Mouse (Mus musculus) cerebellum, adult 18-20 months (tissue): ENCODE measurements at regions not wholly inside any gene's neighbourhood (a gene's known extent, or its start where the extent isn't known, plus 50 kb on each side); places are given as distances from the start of the nearest gene placed in this dataset.
"Not testable (repeated sequence)": the region's sequence is repeated elsewhere in the genome, so short reads cannot be mapped to it uniquely, and the experiment has no call there.

ENCODE experiments used
- DNase-seq, 2 experiments: peaks; one replicate each; pipeline ENCODE4 v3.0.0; 2021

GRCm38 (mm10) chr6:41225382-41225781 lies 76.7 kb upstream of the Try4 start:
- DNase-seq = no peak

GRCm38 (mm10) chr6:41218415-41218814 lies 83.7 kb upstream of the Try4 start:
- DNase-seq = no peak

GRCm38 (mm10) chr6:41215857-41216256 lies 86.2 kb upstream of the Try4 start:
- no peak for DNase-seq

- DNase-seq = no peak
Measured at GRCm38 (mm10) chr6:41205864-41206263, 96.2 kb upstream of the Try4 start.

GRCm38 (mm10) chr6:41202882-41203281 lies 99.2 kb upstream of the Try4 start:
- DNase-seq = no peak

- no peak for DNase-seq
Measured at GRCm38 (mm10) chr6:41202302-41202701, 99.8 kb upstream of the Try4 start.

GRCm38 (mm10) chr6:41194464-41194863 lies 107.6 kb upstream of the Try4 start:
- DNase-seq = no peak

GRCm38 (mm10) chr6:41191734-41192326 lies 110.2 kb upstream of the Try4 start:
- no peak for DNase-seq

- no peak for DNase-seq
Measured at GRCm38 (mm10) chr6:41188910-41189309, 113.2 kb upstream of the Try4 start.

GRCm38 (mm10) chr6:41187966-41188365 lies 114.1 kb upstream of the Try4 start:
- no peak for DNase-seq

- no peak for DNase-seq
Measured at GRCm38 (mm10) chr6:41178896-41179295, 123.2 kb upstream of the Try4 start.

- no peak for DNase-seq
Measured at GRCm38 (mm10) chr6:41178019-41178418, 124.0 kb upstream of the Try4 start.

- no peak for DNase-seq
Measured at GRCm38 (mm10) chr6:41177152-41177551, 124.9 kb upstream of the Try4 start.

GRCm38 (mm10) chr6:41176034-41176433 lies 126.0 kb upstream of the Try4 start:
- no peak for DNase-seq

GRCm38 (mm10) chr6:41163491-41163890 lies 128.2 kb upstream of the 2210010C04Rik start:
- no peak for DNase-seq

GRCm38 (mm10) chr6:41161693-41162092 lies 126.4 kb upstream of the 2210010C04Rik start:
- DNase-seq = no peak

- DNase-seq = no peak
Measured at GRCm38 (mm10) chr6:41152101-41152500, 116.8 kb upstream of the 2210010C04Rik start.

GRCm38 (mm10) chr6:41151542-41151941 lies 116.2 kb upstream of the 2210010C04Rik start:
- DNase-seq = no peak

GRCm38 (mm10) chr6:41140916-41141315 lies 105.6 kb upstream of the 2210010C04Rik start:
- DNase-seq = no peak

GRCm38 (mm10) chr6:41137401-41137777 lies 102.1 kb upstream of the 2210010C04Rik start:
- not testable (repeated sequence) for DNase-seq

GRCm38 (mm10) chr6:41136717-41137400 lies 101.5 kb upstream of the 2210010C04Rik start:
- peak; percentile 34 to 48 for DNase-seq

- no peak for DNase-seq
Measured at GRCm38 (mm10) chr6:41135160-41135559, 99.9 kb upstream of the 2210010C04Rik start.

- DNase-seq = no peak
Measured at GRCm38 (mm10) chr6:41129906-41130305, 94.6 kb upstream of the 2210010C04Rik start.

- DNase-seq = no peak
Measured at GRCm38 (mm10) chr6:41127816-41128215, 92.5 kb upstream of the 2210010C04Rik start.

- no peak for DNase-seq
Measured at GRCm38 (mm10) chr6:41126855-41127254, 91.5 kb upstream of the 2210010C04Rik start.
